Mouse (Mus musculus): ENCODE measurements at regions not wholly inside any gene's neighbourhood (a gene's known extent, or its start where the extent isn't known, plus 50 kb on each side); places are given as distances from the start of the nearest gene placed in this dataset.

GRCm38 (mm10) chr1:136761467-136761866 is 136.8 kb downstream of the Zfp281 start:
- DNase-seq (ENCODE audit: low spot score in 2 of 2): no peak
- intact Hi-C loops (cut with DNase I): no loop called here

GRCm38 (mm10) chr1:136768969-136769401 is 144.3 kb downstream of the Zfp281 start:
- intact Hi-C loops (cut with DNase I): no loop called here
- DNase-seq (ENCODE audit: low spot score in 2 of 2): no peak

GRCm38 (mm10) chr1:136773743-136774142 is 149.0 kb downstream of the Zfp281 start:
- DNase-seq (ENCODE audit: low spot score in 2 of 2): no peak
- intact Hi-C loops (cut with DNase I): no loop called here

- DNase-seq (ENCODE audit: low spot score in 2 of 2): no peak
- intact Hi-C loops (cut with DNase I): no loop called here
Observed at GRCm38 (mm10) chr1:136776211-136776610, 151.5 kb downstream of the Zfp281 start.

GRCm38 (mm10) chr1:136777263-136777980 is 152.7 kb downstream of the Zfp281 start:
- DNase-seq (ENCODE audit: low spot score in 2 of 2): no peak
- intact Hi-C loops (cut with DNase I): no loop called here

GRCm38 (mm10) chr1:136779384-136779783 is 154.7 kb downstream of the Zfp281 start:
- no peak for DNase-seq (ENCODE audit: low spot score in 2 of 2)

GRCm38 (mm10) chr1:136781561-136782025 is 156.9 kb downstream of the Zfp281 start:
- peak; percentile 18 to 34 for DNase-seq (ENCODE audit: low spot score in 2 of 2)
- intact Hi-C loops (cut with DNase I): loop anchor here (5.0 kb wide), 1 partner anchor 446 kb away; no protein-coding TSS in a partner anchor

More at GRCm38 (mm10) chr1:136779384-136779783, 154.7 kb downstream of the Zfp281 start:
- intact Hi-C loops (cut with DNase I): no loop called here

GRCm38 (mm10) chr1:136782261-136782660 is 157.6 kb downstream of the Zfp281 start:
- intact Hi-C loops (cut with DNase I): loop anchor here (5.0 kb wide), 1 partner anchor 445 kb away; no protein-coding TSS in a partner anchor
- DNase-seq (ENCODE audit: low spot score in 2 of 2): no peak

GRCm38 (mm10) chr1:136784178-136784577 is 159.5 kb downstream of the Zfp281 start:
- intact Hi-C loops (cut with DNase I): loop anchor here (5.0 kb wide), 1 partner anchor 443 kb away; no protein-coding TSS in a partner anchor
- DNase-seq (ENCODE audit: low spot score in 2 of 2): no peak

- no peak for DNase-seq (ENCODE audit: low spot score in 2 of 2)
- intact Hi-C loops (cut with DNase I): no loop called here
Observed at GRCm38 (mm10) chr1:136788979-136789513, 164.3 kb downstream of the Zfp281 start.

GRCm38 (mm10) chr1:136791641-136792040 is 166.9 kb downstream of the Zfp281 start:
- DNase-seq (ENCODE audit: low spot score in 2 of 2): no peak
- intact Hi-C loops (cut with DNase I): no loop called here

Small RNA genes lying in the stretch of these regions (microRNA-seq; reads per million reads assigned to microRNA genes)
- gene Gm22132: 0 reads per million in 2 experiments
